Mouse (Mus musculus): ENCODE data around the gene Myo9b.
"Not testable (repeated sequence)": the region's sequence is repeated elsewhere in the genome, so short reads cannot be mapped to it uniquely, and the experiment has no call there.

Gene Myo9b

DNA sequence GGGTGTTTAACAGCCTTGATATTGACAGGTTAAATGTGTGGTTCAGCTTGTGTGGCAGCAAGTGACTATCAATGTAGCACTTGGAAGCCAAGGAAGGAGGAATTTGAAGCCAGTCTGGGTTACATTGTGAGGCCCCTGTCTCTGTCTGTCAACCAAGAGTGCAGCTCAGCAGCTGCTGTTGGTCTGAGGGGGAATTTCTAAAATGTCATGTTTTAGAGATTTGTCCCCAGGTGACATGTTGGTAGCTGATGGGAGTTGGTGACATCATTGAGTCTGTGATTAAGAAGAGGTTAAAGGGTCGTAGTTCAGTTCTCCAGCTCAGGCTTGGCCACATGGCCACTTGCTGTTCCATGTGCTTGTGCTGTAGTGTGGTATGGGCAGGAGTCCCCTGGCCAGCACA, 24.9 kb downstream of the Myo9b start:
- DNase-seq, result no peak

DNA sequence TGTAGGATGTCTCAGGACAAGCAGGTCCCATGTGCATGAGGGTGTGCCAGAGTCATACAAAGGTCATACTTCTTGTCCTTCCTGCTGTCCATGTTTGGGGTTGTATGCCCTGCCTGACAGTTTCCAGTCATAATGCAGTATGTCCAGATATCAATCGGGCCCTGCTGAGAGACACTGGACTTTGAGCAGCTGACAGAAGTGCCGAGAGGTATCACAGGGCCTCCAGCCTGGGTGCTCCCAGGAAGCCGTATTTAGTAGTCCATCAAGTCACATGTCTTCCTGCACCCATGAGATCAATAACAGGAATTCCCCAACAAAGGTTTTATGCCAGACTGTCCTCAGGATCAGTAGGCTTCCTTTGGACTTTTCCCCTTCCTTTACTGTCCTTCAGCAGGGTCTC, 27.2 kb downstream of the Myo9b start:
- no peak for DNase-seq

DNA sequence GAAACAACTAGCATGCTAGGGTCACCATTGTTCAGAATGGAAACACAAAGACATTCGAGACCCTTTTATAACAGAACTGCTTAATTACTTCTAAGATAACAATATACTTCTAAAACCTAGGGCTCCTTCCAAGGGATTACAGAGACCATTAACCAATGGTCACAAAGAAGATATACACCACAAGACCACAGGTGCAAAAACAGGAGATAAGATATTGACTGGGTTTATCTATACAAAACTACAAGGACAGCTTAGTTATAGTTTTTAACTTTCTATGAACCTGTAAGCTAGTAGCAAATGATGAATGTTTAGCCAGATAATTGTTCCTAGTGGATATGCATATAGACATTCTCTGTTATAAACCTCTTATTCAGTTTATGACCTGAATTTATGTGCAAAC, 30.3 kb downstream of the Myo9b start:
- DNase-seq, result no peak

DNA sequence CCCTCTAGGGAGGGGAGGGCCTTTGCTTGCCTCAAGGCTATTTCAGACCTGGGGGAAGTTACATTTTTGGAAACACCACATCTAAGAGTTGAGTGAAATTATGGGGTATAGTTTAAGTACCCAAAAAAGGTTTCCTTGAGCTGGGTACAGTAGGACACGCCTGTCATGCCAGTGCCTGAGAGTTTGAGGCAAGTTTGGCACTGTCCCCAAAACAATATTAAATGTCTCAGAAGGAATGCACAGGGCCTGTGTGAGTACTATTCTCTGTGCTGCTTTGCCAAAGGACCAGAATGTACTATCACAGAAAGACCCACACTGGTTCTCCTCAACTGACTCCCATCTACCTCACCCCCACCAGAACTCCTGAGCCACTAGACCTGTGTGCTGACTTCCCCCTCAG, 31.1 kb downstream of the Myo9b start:
- DNase-seq, result peak in 1 of 2 experiments; percentile 31

DNA sequence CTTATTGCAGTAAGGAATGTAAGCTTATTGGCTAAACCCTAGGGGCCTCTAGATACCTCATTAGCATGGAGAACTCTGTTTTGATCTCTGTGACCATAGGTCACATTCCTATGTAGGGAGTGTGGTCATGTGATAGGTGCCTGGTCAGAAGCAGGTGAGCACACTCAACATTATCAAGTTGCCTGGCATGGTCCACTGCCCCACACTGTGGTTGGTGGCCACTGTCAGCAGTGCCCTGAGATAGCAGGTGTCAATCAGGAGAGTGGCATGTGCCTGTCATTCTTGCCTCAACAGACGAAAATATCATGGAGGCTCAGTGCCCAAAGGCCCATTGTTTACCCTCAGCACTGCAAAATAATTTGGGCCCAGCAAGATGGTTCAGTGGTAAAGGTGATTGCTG, 33.5 kb downstream of the Myo9b start:
- DNase-seq, result no peak

DNA sequence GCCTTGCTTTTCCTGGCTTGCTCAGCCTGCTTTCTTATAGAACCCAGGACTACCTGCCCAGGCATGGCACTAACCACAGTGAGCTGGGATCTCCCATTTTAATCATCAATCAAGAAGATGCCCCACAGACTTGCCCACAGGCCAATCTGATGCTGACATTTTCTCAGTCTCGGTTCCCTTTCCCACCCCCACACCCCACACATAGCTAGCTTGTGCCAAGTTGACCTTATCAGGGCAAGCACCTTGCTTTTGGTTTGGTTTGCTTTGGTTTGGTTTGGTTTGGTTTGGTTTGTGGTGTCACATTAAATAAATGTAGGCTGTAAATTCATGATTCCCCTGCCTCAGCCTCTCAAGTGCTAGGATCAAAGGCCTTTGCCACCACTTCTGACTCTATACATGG, 34.9 kb downstream of the Myo9b start:
- DNase-seq, result no peak

DNA sequence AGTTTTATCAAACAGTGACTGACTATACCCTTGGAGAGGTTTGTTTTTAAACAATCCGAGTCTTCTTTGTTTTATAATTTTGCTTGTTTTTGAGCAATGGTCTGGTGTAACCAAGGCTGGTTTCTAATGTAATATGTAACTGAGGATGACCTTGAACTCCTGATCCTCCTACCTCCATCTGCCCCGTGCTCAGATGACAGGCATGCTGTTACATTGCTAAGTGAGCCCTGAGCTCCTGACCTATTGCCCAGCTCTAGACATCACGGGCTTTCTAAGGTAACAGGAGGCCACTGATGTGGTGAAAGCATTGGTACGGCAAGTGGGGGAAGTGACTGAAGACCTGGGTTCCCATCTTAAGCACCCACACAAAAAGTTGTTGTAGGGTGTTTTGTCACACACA, 35.4 kb downstream of the Myo9b start:
- DNase-seq, result no peak

DNA sequence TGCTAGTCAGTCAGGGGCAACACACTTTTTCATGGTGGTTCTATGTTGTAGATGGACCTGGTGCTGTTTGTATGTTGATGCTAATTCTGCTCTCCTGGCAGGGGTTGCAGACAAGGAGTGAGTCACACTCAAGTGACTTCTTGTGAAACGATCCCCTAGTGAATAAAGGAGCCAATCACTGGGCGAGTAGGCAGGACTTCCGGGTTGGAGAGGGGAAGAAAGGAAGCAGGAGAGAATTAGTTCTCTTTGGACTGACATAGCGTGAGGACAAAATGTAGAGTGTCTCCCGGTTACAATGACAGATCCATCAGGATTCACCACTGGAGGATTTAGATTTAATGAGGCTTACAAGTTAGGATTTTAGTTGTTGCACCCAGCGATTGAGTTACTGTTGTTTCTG, 37.9 kb downstream of the Myo9b start:
- DNase-seq, result peak; percentile 51 to 63

DNA sequence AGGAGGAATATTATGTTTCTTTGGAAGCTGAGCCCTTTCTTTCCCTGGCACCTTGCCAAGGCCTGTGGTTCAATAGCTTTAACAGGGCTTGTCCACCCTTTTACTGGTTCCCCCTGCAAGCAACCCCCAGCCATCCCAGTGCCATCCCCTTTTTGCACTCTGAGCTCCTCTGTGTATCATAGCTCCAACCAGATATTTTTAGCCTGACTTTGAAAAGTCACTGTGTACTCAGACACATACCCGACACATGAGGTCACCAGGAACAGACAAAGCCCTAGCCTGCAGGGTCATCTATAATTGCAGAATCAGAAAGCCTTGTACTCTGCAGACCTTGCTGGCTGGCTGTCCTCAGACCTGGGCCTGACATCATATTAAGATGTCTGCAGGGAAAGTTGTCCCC, 40.2 kb downstream of the Myo9b start:
- DNase-seq, result peak in 1 of 2 experiments; percentile 42

DNA sequence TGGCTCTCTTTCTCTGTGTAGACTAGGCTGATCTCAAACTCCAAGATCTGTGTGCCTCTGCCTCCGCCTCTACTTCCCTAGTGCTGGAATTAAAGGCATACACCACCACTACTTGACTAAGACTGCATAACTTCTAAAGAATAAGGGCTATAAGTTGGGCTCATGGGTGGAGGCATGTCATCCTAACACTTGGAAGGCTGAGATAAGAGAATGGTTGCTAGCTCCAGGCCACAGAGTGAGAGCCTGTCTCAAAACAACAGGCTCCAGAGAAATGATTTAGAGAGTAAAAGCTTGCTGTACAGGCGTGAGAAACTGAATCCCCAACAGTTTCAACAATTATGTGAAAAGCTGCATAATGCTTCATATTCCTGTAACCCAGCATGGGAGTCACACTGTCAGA, 41.4 kb downstream of the Myo9b start:
- DNase-seq, result no peak

DNA sequence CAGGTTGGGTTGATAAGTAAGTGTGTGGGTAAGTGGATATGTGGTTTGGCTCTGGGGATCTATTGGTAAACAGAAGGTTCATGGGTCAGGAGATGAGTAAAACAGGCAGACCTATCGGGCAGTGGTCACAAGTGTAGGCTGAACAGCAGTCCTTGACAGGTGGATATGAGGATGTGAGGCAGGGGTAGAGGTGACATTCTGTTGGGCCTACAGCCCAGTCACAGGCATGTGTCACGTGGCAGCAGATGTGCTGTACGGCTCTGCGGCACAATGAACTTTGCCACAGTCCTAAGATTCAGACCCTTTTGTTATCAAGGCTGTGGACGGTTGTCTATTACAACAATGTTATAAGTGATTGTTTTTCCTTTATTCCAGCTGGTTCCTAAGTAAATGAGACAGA, 43.5 kb downstream of the Myo9b start:
- no peak for DNase-seq

DNA sequence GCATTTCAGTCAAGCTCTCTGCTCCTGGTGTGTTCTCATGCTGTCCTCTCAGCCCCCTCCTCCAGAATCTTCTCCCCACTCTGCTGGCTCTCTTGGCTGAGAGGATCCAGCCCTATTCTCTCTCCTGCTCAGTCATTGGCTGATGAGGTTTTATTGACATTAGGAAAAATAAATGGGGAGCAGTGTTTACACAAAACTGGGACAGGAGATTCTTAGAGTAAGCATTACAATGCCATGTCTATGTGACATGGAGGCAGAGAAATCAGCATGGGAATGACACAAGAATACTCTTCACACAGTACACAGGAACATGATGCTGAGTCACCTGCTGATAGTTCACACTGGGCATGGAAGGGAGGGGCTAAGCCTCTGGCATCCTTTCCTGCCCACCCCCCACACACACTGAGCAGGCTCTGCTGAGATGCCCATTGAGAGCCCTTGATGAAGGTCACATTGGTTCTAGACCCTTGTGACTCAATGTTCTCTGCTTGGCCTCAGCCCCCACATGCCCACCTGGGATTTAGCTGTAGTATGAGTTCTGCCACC, 44.0 kb downstream of the Myo9b start:
- peak in 1 of 2 experiments; percentile 25 for DNase-seq

DNA sequence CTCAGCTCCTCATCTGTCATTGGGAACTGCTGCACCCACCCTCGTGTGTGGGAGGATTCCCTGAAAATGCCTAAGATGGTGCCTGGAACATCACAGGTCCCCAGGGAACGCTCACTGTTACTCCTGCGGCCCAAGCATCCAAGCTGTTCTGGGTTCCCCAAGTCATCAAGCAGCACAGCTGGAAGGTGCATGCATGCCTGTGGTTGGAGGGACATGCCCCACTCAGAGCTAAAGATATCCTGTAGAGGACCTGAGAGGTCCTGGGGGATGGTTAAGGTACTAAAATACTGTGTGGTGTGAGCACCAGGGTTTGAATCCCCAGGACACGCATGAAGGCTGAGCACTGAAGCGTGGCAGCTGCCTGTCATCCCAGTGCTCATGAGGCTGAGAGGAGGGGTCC, 46.1 kb downstream of the Myo9b start:
- not testable (repeated sequence) for DNase-seq

DNA sequence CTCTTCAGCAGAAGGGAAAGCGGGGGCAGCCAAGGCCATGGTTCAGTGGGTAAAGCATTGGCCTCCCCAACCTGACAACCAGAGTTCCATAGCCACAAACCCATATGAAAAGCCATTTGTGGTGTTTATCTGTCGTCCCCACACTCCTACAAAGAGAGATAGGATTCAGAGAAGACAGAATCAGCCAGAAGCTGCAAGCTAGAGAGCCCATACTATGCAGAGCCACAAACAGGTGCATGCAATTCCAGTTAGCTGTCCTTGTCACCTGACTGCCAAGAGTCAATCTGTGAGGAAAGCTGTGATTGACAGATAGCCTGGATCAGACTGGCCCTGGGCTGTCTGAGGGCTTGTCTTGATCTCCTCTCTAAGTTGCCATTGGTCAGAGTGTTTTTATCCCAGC, 47.2 kb downstream of the Myo9b start:
- not testable (repeated sequence) for DNase-seq

DNA sequence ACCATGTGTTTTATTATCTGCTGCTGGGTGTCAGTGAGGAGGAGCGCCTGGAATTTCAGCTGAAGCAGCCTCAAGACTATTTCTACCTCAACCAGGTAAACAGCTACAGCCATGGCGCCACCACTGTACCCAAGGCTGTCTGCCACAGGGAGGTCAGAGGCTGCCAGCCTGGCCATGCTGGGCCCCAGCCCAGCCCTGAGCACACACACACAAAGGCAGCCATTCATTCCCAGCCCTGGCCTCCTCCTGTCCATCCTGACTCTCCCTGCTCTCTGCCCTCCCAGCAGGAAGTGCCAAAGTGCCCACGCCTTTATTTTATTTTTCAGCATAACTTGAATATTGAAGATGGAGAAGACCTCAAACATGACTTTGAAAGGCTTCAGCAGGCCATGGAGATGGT, 50.4 kb downstream of the Myo9b start:
- no peak for DNase-seq

DNA sequence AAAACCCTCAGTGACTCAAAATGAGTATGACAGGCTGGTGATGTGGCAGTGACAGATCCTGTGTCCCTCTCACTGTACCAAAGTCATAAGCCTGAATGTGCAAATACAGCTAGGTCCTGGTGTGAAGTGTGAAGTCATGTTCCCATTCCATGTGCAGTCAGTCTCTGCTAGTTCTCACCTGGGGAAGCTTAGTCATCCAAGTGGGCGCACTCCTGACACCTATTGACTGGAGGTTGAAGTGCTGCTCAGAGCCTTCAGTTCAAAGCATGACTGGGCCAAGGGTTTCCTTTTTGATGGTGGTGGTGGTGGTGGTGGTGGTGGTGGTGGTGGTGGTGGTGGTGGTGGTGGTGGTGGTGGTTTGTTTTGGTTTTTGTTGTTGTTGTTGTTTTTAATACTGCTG, 52.3 kb downstream of the Myo9b start:
- peak; percentile 49 to 53 for DNase-seq

DNA sequence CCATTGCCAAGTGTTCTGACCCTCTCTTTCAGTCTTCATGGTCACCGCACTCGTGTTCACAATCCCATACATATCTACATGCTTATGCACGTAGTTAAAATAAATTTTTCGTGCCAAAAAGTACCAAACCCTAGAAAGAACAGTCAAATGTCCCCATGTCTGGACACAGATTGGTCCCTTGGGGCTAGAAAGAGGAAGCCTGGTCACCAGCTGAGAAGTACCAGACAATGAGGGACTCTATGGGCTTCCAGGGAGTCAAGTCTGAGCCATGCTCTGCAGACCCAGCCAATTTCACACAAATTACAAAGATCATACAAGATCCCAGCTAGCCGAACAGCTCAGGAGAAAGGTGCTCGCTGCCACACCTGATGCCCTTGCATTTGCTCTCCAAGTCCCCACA, 65.3 kb downstream of the Myo9b start:
- not testable (repeated sequence) for DNase-seq

DNA sequence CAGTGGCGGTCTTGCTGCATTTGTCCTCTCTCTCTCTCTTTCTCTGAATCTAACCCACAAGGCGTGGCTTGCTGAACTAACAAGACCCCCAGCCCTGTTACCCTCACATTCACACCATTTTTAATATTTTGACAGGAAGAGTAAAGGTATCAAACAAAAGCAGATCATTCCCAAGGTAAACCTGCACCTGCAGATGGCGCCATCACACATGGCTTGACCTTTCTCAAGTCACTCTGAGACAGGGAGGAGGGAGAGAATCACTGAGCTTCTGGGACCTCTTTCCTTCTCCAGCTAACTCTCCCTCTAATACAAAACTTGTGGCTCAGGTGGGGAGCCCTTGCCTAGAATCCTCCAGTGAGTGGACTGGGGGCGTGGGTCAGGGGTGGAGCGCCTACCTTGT, 68.1 kb downstream of the Myo9b start:
- peak in 1 of 2 experiments; percentile 9 for DNase-seq

DNA sequence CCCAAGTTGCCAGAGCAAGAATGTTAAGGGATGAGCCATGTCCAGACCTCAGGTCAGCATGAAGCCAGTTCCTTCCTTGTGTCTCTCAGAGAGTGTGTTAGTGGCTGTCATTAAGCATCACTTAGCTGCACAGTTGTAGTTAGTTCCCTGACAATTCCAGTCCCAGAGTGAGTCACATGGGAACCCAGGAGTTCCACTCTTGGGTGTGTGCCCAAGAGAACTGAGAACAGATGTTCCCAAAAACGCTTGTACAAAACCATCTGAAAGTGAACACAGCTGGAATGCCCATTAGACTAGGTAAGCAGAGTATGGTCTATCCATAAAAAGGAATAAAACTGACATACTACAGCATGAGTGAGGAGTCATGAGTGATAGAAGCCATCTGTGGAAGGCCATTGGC, 74.1 kb downstream of the Myo9b start:
- DNase-seq, result no peak

DNA sequence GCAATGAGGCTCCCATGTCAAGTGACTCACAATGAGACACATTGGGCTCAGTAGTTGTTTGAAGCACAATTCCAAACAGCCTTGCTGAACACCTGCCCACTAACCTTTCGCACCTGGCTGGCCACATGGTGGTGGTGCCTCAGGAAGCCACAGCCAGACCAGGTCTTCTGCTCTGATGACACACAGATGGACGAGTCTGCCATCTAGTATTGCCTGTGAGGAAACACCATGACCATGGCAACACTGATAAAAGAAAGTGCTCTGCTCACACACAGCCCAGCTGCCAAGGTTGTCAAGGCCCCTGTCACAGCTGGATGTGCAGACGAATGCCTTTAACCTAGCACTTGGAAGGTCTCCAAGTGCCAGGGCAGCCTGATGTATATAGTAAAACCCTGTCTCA, 78.6 kb downstream of the Myo9b start:
- no peak for DNase-seq

DNA sequence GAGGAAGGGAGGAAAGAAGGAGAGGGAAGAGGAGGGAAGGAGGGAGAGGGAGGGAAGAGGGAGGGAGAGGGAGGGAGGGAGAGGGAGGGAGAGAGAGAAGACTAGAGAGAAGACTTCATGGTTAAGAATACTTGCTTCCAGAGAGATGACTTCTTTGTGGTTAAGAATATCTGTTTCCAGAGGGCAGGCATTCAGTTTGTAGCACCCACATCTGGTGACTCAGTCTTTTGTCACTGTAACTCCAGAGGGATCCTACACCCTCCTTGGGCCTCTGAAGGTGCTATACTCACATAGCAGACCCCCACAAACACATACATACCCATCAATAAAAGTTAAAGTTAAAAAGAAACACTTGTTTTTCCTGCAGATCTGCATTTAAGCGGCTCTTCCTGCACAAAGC, 79.0 kb downstream of the Myo9b start:
- no peak for DNase-seq

DNA sequence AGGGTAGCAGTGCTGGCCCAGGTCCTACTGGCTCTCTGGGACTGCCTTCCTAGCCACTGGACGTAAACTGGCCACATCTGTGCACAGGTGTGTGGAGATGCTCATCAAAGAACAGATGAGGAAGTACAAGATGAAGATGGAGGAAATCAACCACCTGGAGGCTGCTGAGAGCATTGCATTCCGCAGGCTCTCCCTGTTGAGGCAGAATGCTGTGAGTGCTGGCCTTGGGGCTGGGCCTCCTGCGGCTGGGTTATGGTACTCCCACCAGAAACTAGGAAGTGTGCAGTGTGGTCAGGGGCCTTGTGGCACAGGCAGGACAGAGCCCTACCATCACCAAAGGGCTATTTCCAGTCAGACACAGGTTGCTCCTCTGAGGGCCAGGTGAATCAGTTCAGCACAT, 85.5 kb downstream of the Myo9b start:
- DNase-seq, result no peak

DNA sequence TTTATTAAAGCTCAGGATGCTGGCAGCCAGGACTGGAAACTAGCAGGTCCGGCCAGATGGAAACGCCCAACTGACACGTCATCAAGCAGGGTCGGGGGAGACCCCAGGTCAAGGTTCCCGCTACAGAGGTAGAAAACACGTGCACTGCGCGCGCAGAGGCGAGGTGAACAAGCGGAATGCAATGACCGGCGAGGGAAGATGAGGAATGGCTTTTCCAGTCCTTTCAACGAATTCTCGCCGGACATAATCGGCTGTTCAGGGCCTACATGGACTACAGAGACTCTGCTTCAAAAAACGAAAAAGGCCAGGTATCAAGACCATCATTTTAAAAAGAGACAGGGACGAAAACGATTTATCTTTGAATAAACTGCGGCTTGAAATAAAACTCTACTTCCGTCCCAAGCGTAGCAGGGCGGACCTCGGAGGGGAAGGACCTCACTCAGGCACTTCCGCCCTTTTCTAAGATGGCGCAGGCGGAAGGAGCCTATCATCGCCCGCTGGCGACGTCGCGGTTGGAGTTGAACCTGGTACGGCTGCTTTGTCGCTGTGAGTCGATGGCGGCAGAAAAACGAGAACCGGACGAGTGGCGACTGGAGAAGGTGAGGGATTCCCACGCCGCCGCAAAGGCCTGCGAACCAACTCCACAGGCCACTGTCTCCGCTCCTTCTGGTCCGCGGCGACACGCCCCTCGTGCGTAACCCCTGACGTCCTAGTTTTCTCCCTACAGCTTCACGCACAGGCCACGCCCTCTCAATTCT, 94.4 kb downstream of the Myo9b start, which contains the start of gene Use1:
Gene Use1, plus strand, starts transcription at position 78 of the 758 bp plus-strand sequence.
- peak; percentile 94 to 95 for DNase-seq

DNA sequence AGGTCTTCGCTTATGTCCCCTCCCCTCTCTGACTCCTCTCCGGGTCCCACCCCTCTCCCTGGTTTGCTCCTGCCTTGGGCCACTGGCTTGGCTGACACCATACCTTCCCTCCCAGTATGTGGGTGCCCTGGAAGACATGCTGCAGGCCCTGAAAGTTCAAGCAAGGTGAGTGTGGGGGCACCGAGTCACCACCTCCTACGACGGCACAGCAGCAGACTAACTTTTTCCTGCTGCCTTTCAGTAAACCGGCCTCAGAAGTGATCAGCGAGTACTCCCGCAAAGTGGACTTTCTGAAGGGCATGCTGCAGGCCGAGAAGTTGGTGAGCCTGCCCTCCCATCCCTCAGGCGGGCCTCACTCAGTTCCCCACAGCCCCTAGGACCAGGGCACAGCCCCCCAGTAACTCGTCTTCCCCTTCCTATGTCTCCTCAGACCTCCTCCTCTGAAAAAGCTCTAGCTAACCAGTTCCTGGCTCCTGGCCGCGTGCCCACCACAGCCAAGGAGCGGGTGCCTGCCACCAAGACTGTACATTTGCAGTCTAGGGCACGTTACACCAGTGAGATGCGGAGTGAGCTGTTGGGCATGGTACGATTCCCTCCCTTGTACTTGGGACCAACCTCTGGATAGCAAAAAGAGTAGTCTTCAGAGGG, 95.1 kb downstream of the Myo9b start:
- no peak for DNase-seq
